Mouse (Mus musculus) Patski (cell line): ENCODE results near the gene Pik3cb. TPM values are rescaled to one million over a fixed set of nuclear protein-coding genes. Genes with fewer than 3 reads are reported as not detected.

Experiments
- ATAC-seq: fragments of 100-300 bp; one replicate; pipeline ENCODE4 v1.8.0; 2021
- CTCF ChIA-PET: fragments of 350-600 bp; sonication (Branson Sonifier 250); formaldehyde crosslinking; loops from one replicate; lab custom pipeline; 2022; ENCODE audit warnings: inconsistent platforms; lab: Charles Lee
- POLR2A ChIA-PET: fragments of 350-600 bp; sonication (Branson Sonifier 250); formaldehyde crosslinking; loops from one replicate; lab custom pipeline; 2022; ENCODE audit warnings: antibody characterized with exemption, inconsistent platforms; lab: Charles Lee
- DNase-seq: peaks from one replicate; pipeline ENCODE4 v3.0.0-alpha.2; 2011; ENCODE audit warnings: low read depth, low spot score
- H3K27me3 ChIP-seq: fragments of 371-371 bp; one replicate; pipeline ENCODE4 v1.5.1; 2021
- CTCF ChIP-seq: fragments of 100-300 bp; IDR thresholded peaks from one replicate; pipeline ENCODE4 v1.5.1; 2021
- in situ Hi-C: fragments of 300-500 bp; cut with MboI; formaldehyde crosslinking; loops from 3 replicates; pipeline ENCODE4 v1.11.1; 2018; ENCODE audit warnings: low pct_unique_long_range_greater_than_20kb, mixed read lengths
- polyA plus RNA-seq: library from polyadenylated mRNA; unstranded; gene quantifications from one replicate; pipeline ENCODE4 v1.2.3, GENCODE M21; 2021

The Pik3cb gene
- polyA plus RNA-seq, 1 experiment from 2014 or later = 24.5 TPM

DNA sequence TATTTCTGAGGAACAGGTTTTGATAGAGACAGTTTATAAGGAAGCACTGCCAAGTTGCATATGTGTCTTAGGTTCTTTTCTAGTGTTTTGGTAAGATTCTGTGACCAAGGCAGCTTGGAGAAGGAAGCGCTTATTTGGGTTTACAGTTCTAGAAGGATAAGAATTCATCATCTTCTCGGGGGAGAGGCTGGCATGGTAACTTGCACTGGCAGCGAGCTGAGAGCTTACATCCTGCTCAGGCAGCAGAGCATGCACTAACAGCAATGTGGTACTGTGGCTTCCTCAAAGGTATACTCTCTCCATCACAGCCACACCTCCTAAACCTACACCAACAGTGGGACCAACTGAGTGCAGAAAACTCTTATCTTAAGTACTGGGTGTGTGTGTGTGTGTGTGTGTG, 123.7 kb downstream of the Pik3cb start:
- no peaks in the 10 kb centered on the region for H3K27me3 ChIP-seq
- no peak for DNase-seq
- in situ Hi-C loops = no loop called here
- ChIA-PET CTCF (no interaction called here), POLR2A (no interaction called here)
- ATAC-seq = no peak
- no peak for TF ChIP-seq CTCF

GRCm38 (mm10) chr9:99016301-99016700, 124.1 kb downstream of the Pik3cb start:
- no peaks in the 10 kb centered on the region for H3K27me3 ChIP-seq
- POLR2A ChIA-PET = no interaction called here
- CTCF ChIA-PET = no interaction called here
- in situ Hi-C loops = no loop called here
- TF ChIP-seq CTCF = no peak
- DNase-seq (no peak), ATAC-seq (no peak)

DNA sequence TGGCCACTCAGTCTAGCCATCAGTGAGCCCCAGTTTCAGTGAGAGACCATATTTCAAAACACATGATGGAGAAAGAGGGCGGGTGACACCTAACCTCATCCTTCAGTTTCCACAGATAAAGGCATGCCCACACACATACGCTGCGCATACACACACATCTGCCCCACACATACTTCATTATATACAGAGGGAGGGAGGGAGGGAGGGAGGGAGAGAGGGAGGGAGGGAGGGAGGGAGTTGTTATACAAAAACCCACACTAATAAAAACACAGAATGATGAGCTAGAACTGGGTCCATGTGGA, 130.6 kb downstream of the Pik3cb start:
- POLR2A ChIA-PET = no interaction called here
- CTCF ChIA-PET = no interaction called here
- no peaks in the 10 kb centered on the region for H3K27me3 ChIP-seq
- in situ Hi-C loops = no loop called here
- DNase-seq (no peak), ATAC-seq (no peak)
- TF ChIP-seq CTCF = no peak

DNA sequence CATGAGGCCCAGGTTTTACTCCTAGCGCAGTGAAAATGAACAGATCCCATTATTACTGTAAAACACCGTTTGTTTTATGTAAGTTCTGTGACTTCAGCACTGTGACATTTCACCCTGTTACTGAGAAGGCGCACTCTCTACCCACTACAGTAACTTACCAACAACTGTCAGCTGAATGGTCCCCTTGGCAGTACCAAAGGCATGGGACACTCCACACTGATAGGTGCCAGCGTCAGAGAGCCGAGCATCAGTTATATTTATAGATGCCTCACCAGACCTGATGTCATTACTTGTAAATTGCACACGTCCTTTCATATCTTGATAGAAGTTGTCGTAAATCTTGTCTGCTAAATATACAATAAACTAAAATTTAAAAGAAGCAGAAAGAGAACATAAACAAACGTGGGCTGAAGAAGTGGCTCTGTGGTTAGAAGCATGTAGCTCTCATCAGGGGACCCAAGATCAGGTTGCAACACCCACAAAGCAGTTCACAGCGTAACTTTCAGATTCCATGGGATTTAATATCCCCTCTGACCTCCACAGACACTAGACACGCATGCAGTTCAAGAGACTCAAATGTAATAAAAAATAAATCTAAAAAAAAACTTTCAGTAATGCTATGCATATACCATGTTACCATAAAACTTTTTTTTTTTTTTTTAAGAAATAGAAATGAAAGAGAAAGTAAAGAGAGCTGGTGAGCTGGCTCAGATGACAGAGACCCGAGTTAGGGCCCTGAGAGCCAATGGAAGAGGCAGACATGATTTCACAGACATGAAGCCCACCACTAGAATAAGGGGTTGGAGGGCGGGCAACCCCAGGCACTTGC, 131.1 kb downstream of the Pik3cb start:
- DNase-seq (no peak), ATAC-seq (no peak)
- POLR2A ChIA-PET = no interaction called here
- CTCF ChIA-PET = no interaction called here
- in situ Hi-C loops = no loop called here
- TF ChIP-seq CTCF = no peak
- H3K27me3 ChIP-seq = no peaks in the 10 kb centered on the region

- H3K27me3 ChIP-seq = no peaks in the 10 kb centered on the region
- ATAC-seq (no peak), DNase-seq (no peak)
- in situ Hi-C loops = no loop called here
- TF ChIP-seq CTCF = no peak
- POLR2A ChIA-PET = no interaction called here
- CTCF ChIA-PET = no interaction called here
Measured at GRCm38 (mm10) chr9:99001326-99001725, 139.1 kb downstream of the Pik3cb start.

- ChIA-PET POLR2A (no interaction called here), CTCF (no interaction called here)
- H3K27me3 ChIP-seq = no peaks in the 10 kb centered on the region
- ATAC-seq (no peak), DNase-seq (no peak)
- TF ChIP-seq CTCF = no peak
- in situ Hi-C loops = no loop called here
Measured at GRCm38 (mm10) chr9:98999881-99000339, 140.5 kb downstream of the Pik3cb start.

GRCm38 (mm10) chr9:98994103-98994502, 146.3 kb downstream of the Pik3cb start:
- no peaks in the 10 kb centered on the region for H3K27me3 ChIP-seq
- TF ChIP-seq CTCF = no peak
- DNase-seq (no peak), ATAC-seq (no peak)
- CTCF ChIA-PET = interaction anchor here (1.0 kb wide), 1 partner anchor 53 kb away, joined by 3 read pairs; no protein-coding TSS in a partner anchor
- POLR2A ChIA-PET = no interaction called here
- in situ Hi-C loops = no loop called here

- no peak for TF ChIP-seq CTCF
- ATAC-seq (no peak), DNase-seq (no peak)
- CTCF ChIA-PET = interaction anchor here (1.0 kb wide), 1 partner anchor 62 kb away, joined by 3 read pairs; no protein-coding TSS in a partner anchor
- H3K27me3 ChIP-seq = peaks cover 3% of the 10 kb centered on the region
- in situ Hi-C loops = no loop called here
- POLR2A ChIA-PET = interaction anchor here (0.5 kb wide), 1 partner anchor 927 kb away, joined by 3 read pairs; no protein-coding TSS in a partner anchor
Measured at GRCm38 (mm10) chr9:98987131-98987530, 153.3 kb downstream of the Pik3cb start.

Other genes starting within 250 kb of the Pik3cb start
- not detected for gene 7420426K07Rik, start 237.5 kb downstream of the Pik3cb start, polyA plus RNA-seq
- gene Foxl2, start 185.3 kb downstream of the Pik3cb start, polyA plus RNA-seq = 2.2 TPM
- 39.9 TPM for gene Faim, start 154.2 kb downstream of the Pik3cb start, polyA plus RNA-seq
- gene Gm1123, start 104.9 kb downstream of the Pik3cb start, polyA plus RNA-seq = not detected
- 0.18 TPM for gene Faiml, start 96.6 kb upstream of the Pik3cb start, polyA plus RNA-seq
- 9.1 TPM for gene Cep70, start 102.7 kb upstream of the Pik3cb start, polyA plus RNA-seq
- gene Esyt3, start 217.9 kb upstream of the Pik3cb start, polyA plus RNA-seq = 0.06 TPM